Mouse (Mus musculus): ENCODE data around the gene Glud1. TPM values are rescaled to one million over a fixed set of nuclear protein-coding genes. Genes with fewer than 3 reads are reported as not detected.

Glud1 gene
- polyA plus RNA-seq, 1 experiment from 2014 or later: 72.7 TPM

DNA sequence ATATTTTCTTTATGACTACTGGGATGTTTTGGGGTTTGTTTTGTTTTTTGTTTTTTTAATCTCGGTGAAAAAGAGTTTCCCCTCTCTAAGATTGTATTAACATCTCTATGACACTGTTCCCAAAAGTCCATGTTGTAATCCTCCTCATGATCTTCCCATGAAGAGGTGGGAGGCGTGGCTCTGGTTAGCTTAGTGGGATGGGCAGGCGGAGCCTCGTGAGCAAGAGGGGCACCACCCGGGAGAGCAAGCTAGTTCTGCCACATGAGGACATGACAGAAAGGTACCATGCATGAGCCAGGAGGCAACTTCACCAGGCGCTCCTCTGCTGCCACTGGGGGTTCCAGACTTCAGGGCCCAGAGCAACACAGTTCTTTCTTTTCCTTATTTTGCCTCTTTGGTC, 42.0 kb downstream of the Glud1 start:
- 61% methylated on average over 6 of the region's 6 CpGs for WGBS

GRCm38 (mm10) chr14:34353326-34353725, 42.8 kb downstream of the Glud1 start:
- no peak overlapping the region for H3K4me3 ChIP-seq (ENCODE audit: low read depth, low read length)
- no peak for ATAC-seq (ENCODE audit: low read depth)
- no peak for DNase-seq (ENCODE audit: low spot score)
- no peak overlapping the region for H3K27ac ChIP-seq (replicated peaks; ENCODE audit: low read depth, low read length)
- 86% methylated on average over 3 of the region's 3 CpGs for WGBS
- H3K4me2 ChIP-seq (ENCODE audit: low read depth, low read length): no peak overlapping the region
- no peak overlapping the region for H3K9ac ChIP-seq (ENCODE audit: low read depth, low read length)
- no peaks in the 10 kb centered on the region for H3K4me1 ChIP-seq (ENCODE audit: control insufficient read depth, insufficient read depth, low read length)
- H3K36me3 ChIP-seq (ENCODE audit: control insufficient read depth, insufficient read depth, low read length): no peaks in the 10 kb centered on the region
- H3K9me3 ChIP-seq (ENCODE audit: control insufficient read depth, low read length): no peaks in the 10 kb centered on the region
- no peaks in the 10 kb centered on the region for H3K27me3 ChIP-seq (replicated peaks; ENCODE audit: control insufficient read depth, insufficient read depth, low read length)

More for the DNA sequence above, 42.0 kb downstream of the Glud1 start:
- Histone ChIP-seq H3K4me3 (ENCODE audit: low read depth, low read length) (no peak overlapping the region), H3K4me1 (ENCODE audit: control insufficient read depth, insufficient read depth, low read length) (no peaks in the 10 kb centered on the region), H3K9me3 (ENCODE audit: control insufficient read depth, low read length) (no peaks in the 10 kb centered on the region), H3K4me2 (ENCODE audit: low read depth, low read length) (no peak overlapping the region), H3K36me3 (ENCODE audit: control insufficient read depth, insufficient read depth, low read length) (no peaks in the 10 kb centered on the region), H3K9ac (ENCODE audit: low read depth, low read length) (no peak overlapping the region), H3K27me3 (replicated peaks; ENCODE audit: control insufficient read depth, insufficient read depth, low read length) (no peaks in the 10 kb centered on the region), H3K27ac (replicated peaks; ENCODE audit: low read depth, low read length) (no peak overlapping the region)
- no peak for DNase-seq (ENCODE audit: low spot score)
- ATAC-seq (ENCODE audit: low read depth): no peak

- WGBS: 77% methylated on average over 4 of the region's 4 CpGs
- Histone ChIP-seq H3K27ac (replicated peaks; ENCODE audit: low read depth, low read length) (no peak overlapping the region), H3K9me3 (ENCODE audit: control insufficient read depth, low read length) (no peaks in the 10 kb centered on the region), H3K4me1 (ENCODE audit: control insufficient read depth, insufficient read depth, low read length) (no peaks in the 10 kb centered on the region), H3K9ac (ENCODE audit: low read depth, low read length) (no peak overlapping the region), H3K27me3 (replicated peaks; ENCODE audit: control insufficient read depth, insufficient read depth, low read length) (no peaks in the 10 kb centered on the region), H3K36me3 (ENCODE audit: control insufficient read depth, insufficient read depth, low read length) (no peaks in the 10 kb centered on the region), H3K4me3 (ENCODE audit: low read depth, low read length) (no peak overlapping the region), H3K4me2 (ENCODE audit: low read depth, low read length) (no peak overlapping the region)
- DNase-seq (ENCODE audit: low spot score) (no peak), ATAC-seq (ENCODE audit: low read depth) (no peak)
Observed at GRCm38 (mm10) chr14:34354456-34354855, 43.9 kb downstream of the Glud1 start.

DNA sequence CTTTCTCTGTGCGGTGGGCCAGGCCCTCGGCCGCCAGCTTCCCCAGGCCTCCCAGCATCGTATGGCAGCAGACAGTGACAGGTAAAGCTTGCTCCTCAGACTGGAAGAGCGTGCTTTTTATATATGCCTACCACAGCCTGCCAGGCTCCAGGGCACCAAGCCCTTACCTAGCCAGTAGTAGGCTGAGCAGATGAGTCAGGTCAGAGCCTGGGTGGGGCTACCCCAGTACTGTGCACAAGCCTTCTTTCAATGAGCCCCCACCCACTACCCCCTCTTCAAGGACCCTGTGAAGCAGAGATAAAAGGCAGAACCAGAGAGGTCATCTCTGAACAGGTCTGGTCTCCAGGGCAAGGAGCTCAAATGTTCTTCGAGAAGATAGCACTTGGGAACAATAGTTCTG, 44.8 kb downstream of the Glud1 start, which contains the start of gene Fam25c:
TSS of gene Fam25c (minus strand) at position 133 of the 400 bp plus-strand sequence.
- WGBS: 82% methylated on average over 6 of the region's 6 CpGs
- no peaks in the 10 kb centered on the region for H3K9me3 ChIP-seq (ENCODE audit: control insufficient read depth, low read length)
- H3K27ac ChIP-seq (replicated peaks; ENCODE audit: low read depth, low read length): no peak within 1 kb of the TSS; the same call in 1 of the 2 replicates
- DNase-seq (ENCODE audit: low spot score) (no peak), ATAC-seq (ENCODE audit: low read depth) (no peak)
- H3K9ac ChIP-seq (ENCODE audit: low read depth, low read length): no peak within 1 kb of the TSS
- no peaks in the 10 kb centered on the region for H3K4me1 ChIP-seq (ENCODE audit: control insufficient read depth, insufficient read depth, low read length)
- H3K4me2 ChIP-seq (ENCODE audit: low read depth, low read length): no peak within 1 kb of the TSS
- H3K27me3 ChIP-seq (replicated peaks; ENCODE audit: control insufficient read depth, insufficient read depth, low read length): no peaks in the 10 kb centered on the region
- H3K36me3 ChIP-seq (ENCODE audit: control insufficient read depth, insufficient read depth, low read length): no peaks in the 10 kb centered on the region
- no peak within 1 kb of the TSS for H3K4me3 ChIP-seq (ENCODE audit: low read depth, low read length)

GRCm38 (mm10) chr14:34357671-34358455, 47.3 kb downstream of the Glud1 start:
- Histone ChIP-seq H3K27ac (replicated peaks; ENCODE audit: low read depth, low read length) (no peak overlapping the region), H3K9ac (ENCODE audit: low read depth, low read length) (no peak overlapping the region), H3K4me3 (ENCODE audit: low read depth, low read length) (no peak overlapping the region), H3K36me3 (ENCODE audit: control insufficient read depth, insufficient read depth, low read length) (no peaks in the 10 kb centered on the region), H3K4me2 (ENCODE audit: low read depth, low read length) (no peak overlapping the region), H3K27me3 (replicated peaks; ENCODE audit: control insufficient read depth, insufficient read depth, low read length) (no peaks in the 10 kb centered on the region), H3K4me1 (ENCODE audit: control insufficient read depth, insufficient read depth, low read length) (no peaks in the 10 kb centered on the region), H3K9me3 (ENCODE audit: control insufficient read depth, low read length) (no peaks in the 10 kb centered on the region)
- DNase-seq (ENCODE audit: low spot score): no peak
- WGBS: 83% methylated on average over 7 of the region's 7 CpGs
- no peak for ATAC-seq (ENCODE audit: low read depth)

DNA sequence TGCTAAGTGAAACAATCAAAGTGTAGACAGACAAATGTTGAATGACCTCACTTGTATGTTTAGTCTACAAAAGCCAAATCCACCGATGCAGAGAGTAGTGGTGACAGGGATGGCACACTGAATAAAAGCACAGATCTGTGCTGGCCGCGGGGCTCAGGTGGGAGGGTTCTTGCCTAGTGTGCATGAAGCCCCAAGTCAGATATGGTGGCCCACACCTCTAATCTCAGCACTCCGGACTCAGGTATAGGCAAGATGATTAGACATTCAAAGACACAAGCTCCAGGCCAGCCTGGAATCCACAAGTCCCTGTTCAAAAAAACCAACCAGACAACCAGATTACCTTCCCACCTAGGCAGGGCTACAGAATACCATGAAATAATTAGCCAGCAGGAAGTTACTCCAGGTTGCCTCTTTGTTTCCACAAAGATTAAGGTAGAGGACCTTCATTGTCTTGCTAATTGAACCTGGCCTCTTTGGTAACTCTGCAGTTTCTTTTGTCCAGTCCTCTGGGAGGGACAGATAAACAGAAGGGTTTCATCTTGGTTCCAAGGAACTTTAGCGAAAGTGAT, 49.2 kb downstream of the Glud1 start:
- 30% methylated on average over 5 of the region's 5 CpGs for WGBS
- Histone ChIP-seq H3K4me1 (ENCODE audit: control insufficient read depth, insufficient read depth, low read length) (no peaks in the 10 kb centered on the region), H3K9ac (ENCODE audit: low read depth, low read length) (no peak overlapping the region), H3K9me3 (ENCODE audit: control insufficient read depth, low read length) (no peaks in the 10 kb centered on the region), H3K4me3 (ENCODE audit: low read depth, low read length) (no peak overlapping the region), H3K4me2 (ENCODE audit: low read depth, low read length) (no peak overlapping the region), H3K27me3 (replicated peaks; ENCODE audit: control insufficient read depth, insufficient read depth, low read length) (no peaks in the 10 kb centered on the region), H3K36me3 (ENCODE audit: control insufficient read depth, insufficient read depth, low read length) (no peaks in the 10 kb centered on the region), H3K27ac (replicated peaks; ENCODE audit: low read depth, low read length) (no peak overlapping the region)
- DNase-seq (ENCODE audit: low spot score): no peak
- no peak for ATAC-seq (ENCODE audit: low read depth)

GRCm38 (mm10) chr14:34360251-34360650, 49.7 kb downstream of the Glud1 start:
- Histone ChIP-seq H3K4me3 (ENCODE audit: low read depth, low read length) (no peak overlapping the region), H3K27me3 (replicated peaks; ENCODE audit: control insufficient read depth, insufficient read depth, low read length) (no peaks in the 10 kb centered on the region), H3K4me1 (ENCODE audit: control insufficient read depth, insufficient read depth, low read length) (no peaks in the 10 kb centered on the region), H3K9me3 (ENCODE audit: control insufficient read depth, low read length) (no peaks in the 10 kb centered on the region), H3K9ac (ENCODE audit: low read depth, low read length) (no peak overlapping the region), H3K27ac (replicated peaks; ENCODE audit: low read depth, low read length) (no peak overlapping the region), H3K4me2 (ENCODE audit: low read depth, low read length) (no peak overlapping the region), H3K36me3 (ENCODE audit: control insufficient read depth, insufficient read depth, low read length) (no peaks in the 10 kb centered on the region)
- ATAC-seq (ENCODE audit: low read depth) (no peak), DNase-seq (ENCODE audit: low spot score) (no peak)
- WGBS: 47% methylated on average over 6 of the region's 6 CpGs

- no peaks in the 10 kb centered on the region for H3K4me1 ChIP-seq (ENCODE audit: control insufficient read depth, insufficient read depth, low read length)
- H3K27me3 ChIP-seq (replicated peaks; ENCODE audit: control insufficient read depth, insufficient read depth, low read length): no peaks in the 10 kb centered on the region
- WGBS: 73% methylated on average over 4 of the region's 4 CpGs
- H3K27ac ChIP-seq (replicated peaks; ENCODE audit: low read depth, low read length): no peak overlapping the region
- no peak overlapping the region for H3K9ac ChIP-seq (ENCODE audit: low read depth, low read length)
- no peaks in the 10 kb centered on the region for H3K9me3 ChIP-seq (ENCODE audit: control insufficient read depth, low read length)
- H3K4me3 ChIP-seq (ENCODE audit: low read depth, low read length): no peak overlapping the region
- no peaks in the 10 kb centered on the region for H3K36me3 ChIP-seq (ENCODE audit: control insufficient read depth, insufficient read depth, low read length)
- no peak for ATAC-seq (ENCODE audit: low read depth)
- no peak overlapping the region for H3K4me2 ChIP-seq (ENCODE audit: low read depth, low read length)
- no peak for DNase-seq (ENCODE audit: low spot score)
Observed at GRCm38 (mm10) chr14:34362135-34362534, 51.6 kb downstream of the Glud1 start.
